Mouse (Mus musculus) kidney, adult 8-10 months (tissue): ENCODE measurements around the gene Zc2hc1c.
"Not testable (repeated sequence)": the region's sequence is repeated elsewhere in the genome, so short reads cannot be mapped to it uniquely, and the experiment has no call there.

Source experiments
- DNase-seq, 2 experiments: peaks; one replicate each; pipeline ENCODE4 v3.0.0; 2022

The Zc2hc1c gene

DNA sequence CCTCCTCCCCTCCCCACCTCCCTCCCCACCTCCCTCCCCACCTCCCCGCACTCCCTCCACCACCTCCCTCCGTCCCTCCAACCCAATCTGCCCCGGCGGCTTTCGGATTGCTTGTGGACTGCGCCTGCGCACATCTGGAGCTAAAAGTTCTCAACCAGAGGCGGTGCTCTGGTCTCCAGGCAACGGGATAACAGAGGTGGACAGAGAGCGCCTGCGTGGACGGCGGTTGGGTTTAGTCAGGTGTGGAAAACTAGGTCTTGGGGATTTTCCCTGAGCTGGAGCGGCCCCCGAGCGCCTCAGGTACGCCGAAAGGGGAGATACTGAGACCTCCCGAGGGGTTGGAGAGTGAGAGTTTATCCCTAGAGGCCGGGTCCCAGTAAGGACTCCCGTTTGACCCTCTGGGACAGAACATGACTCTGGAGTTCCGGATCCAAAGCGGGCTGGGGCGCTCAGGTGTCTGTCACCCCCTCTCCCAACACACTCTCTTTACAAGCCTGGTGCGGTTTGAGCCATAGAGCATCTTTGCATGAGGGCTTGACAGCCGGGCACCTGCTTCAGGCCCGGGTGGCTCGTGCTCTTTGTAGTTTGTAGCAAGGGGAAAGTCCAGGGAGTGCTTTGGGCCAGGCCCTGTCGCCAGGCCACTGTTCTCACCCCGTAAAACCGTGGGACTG is at the start of gene Zc2hc1c:
TSS of gene Zc2hc1c (plus strand) at position 106 of the 671 bp plus-strand sequence.
- DNase-seq = peak; percentile 95 to 96

DNA sequence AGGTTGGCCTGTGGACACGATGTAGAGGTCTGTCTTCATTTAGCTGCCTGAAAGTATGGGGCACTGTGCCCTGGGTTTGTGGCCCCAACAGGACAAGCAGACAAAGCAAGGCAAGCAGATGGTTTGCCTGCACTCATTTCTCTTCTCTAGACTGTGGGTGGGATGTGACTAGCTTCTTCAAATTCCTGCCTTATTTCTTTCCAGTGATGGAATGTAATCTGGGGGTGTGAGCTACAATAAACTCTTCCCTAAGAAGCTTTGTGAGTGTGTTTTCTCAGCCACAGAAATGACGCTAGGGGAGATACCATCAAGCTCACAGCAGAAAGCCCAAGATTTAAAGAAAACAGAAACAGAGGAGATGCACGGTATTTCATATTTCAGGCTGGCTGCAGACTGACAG is 36.3 kb upstream of the Zc2hc1c start:
- no peak for DNase-seq

- DNase-seq = no peak
Measured at GRCm38 (mm10) chr12:85256074-85256751, 32.2 kb upstream of the Zc2hc1c start.

GRCm38 (mm10) chr12:85257008-85257639 is 31.3 kb upstream of the Zc2hc1c start:
- DNase-seq = no peak

- no peak for DNase-seq
Measured at GRCm38 (mm10) chr12:85262489-85262888, 25.9 kb upstream of the Zc2hc1c start.

DNA sequence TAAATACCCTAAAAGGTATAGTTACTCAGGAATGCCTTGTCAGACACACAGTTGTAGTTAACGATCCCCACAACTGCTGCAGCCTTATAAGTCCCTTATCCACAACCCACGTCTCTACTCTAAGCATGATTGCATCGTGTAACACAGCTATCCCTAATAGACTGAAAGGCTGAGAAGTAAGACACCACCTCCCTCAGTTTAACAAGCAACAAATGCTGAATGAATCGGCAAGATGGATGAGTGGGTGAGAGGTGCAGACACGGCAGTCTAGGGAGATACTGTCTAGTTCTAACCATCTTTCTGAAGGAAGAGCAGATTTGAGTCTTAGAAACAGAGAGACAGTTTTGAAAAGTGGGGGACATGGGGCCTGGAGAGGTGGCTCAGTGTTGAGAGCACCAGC is 25.2 kb upstream of the Zc2hc1c start:
- no peak for DNase-seq

DNA sequence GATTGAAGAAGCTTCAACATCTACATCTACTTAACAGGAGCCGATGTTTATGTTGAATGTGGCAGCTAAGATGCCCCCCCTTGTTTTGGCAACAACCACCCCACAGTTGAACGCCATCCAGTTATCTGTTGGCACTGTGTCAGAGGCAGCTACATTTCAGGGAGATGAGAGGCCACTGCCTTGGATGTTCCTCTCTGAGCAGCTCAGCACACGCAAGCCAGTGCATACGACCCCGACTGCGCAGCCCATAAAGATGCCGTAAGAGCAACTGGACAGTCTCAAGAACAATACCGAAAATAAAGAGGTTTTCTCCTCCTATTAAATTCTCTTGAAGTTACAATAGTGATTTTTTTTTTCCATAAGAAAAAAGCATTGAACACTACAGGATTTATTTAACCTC is 23.9 kb upstream of the Zc2hc1c start:
- no peak for DNase-seq

GRCm38 (mm10) chr12:85264940-85265339 is 23.5 kb upstream of the Zc2hc1c start:
- no peak for DNase-seq

DNA sequence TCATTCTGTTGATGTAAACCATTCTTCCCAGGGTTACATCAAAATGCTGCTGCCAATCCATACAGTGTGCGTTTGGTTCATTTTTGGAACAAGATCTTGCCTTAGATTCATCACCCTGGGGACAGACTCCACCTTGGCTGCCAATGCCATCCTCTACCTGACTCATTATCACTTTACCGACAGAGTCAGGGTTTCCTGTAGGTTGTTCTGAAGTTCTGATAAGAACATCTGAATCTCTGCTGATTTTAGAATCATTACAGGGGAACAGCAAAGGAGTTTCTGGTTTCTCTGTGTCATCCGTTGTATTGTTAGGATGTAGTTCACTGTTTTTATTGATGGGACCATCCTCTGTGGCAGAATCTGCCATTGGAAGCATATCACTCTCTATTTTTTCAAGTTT is 22.1 kb upstream of the Zc2hc1c start:
- no peak for DNase-seq

GRCm38 (mm10) chr12:85269821-85270220 is 18.6 kb upstream of the Zc2hc1c start:
- no peak for DNase-seq

- peak; percentile 84 to 90 for DNase-seq
Measured at GRCm38 (mm10) chr12:85270319-85270718, 18.1 kb upstream of the Zc2hc1c start, which contains the start of gene Mlh3. Mlh3 (minus strand) TSS chr12:85270599.

GRCm38 (mm10) chr12:85271132-85271842 is 17.1 kb upstream of the Zc2hc1c start:
- no peak for DNase-seq

- no peak for DNase-seq
Measured at GRCm38 (mm10) chr12:85271843-85272206, 16.6 kb upstream of the Zc2hc1c start.

DNA sequence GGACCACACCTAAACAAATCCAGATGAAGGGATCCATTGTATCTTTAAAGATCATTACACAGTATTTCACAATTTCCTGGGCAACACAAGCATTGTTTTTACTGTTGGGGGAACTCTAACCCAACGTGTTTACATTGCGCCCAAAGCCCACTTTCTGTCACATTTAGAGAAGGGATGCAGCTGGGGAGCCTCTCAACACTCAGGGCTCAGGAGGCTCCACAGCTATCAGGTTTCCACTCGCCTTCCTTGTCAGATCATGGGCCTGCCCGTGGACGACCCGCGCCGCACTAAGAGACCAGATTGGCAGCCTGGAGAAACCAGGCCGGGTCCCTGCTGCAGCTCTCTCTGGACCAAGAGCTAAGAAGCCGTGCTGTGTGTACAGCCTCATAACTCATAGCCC is 14.9 kb upstream of the Zc2hc1c start:
- DNase-seq = no peak

DNA sequence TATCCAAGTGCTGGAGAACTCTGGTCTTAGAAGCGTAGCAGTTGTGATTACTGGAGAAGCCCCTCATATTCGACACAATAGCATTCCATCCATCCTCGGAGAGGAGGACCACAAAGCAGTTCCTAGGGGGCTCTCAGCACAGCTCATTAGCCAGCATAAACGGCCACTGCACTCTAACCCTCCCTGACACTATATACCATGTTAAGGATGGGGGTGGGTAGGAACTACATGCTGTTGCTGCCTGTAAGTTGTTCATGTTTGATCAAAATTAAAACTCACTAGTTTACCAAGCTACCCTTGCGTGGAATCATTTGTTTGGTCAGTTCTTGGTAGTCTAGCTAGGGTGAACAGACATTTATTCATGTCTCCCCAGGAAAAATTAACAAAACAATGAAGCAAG is 12.1 kb upstream of the Zc2hc1c start:
- DNase-seq = no peak

DNA sequence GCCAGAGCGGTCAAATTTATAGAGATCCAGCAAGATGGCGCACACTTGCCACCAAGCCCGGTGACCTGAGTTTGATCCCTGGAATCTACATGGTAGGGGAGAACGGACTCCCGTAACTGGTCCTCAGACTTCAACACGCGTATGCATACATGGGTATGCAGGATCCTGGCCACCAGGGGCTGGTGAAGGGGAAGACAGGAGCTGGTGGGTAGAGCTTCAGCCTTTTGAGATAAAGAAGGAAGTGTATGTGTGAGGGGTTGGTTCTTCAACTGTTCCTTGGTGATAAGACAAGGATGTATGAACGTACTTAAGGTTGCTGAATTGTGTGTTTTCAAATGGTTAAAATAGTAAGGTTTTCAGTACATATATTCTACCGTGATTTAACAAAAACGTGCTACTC is 9.5 kb upstream of the Zc2hc1c start:
- DNase-seq = no peak

- no peak for DNase-seq
Measured at GRCm38 (mm10) chr12:85279396-85280080, 8.9 kb upstream of the Zc2hc1c start.

GRCm38 (mm10) chr12:85280105-85280844 is 8.1 kb upstream of the Zc2hc1c start:
- peak; percentile 98 to 99 for DNase-seq

DNA sequence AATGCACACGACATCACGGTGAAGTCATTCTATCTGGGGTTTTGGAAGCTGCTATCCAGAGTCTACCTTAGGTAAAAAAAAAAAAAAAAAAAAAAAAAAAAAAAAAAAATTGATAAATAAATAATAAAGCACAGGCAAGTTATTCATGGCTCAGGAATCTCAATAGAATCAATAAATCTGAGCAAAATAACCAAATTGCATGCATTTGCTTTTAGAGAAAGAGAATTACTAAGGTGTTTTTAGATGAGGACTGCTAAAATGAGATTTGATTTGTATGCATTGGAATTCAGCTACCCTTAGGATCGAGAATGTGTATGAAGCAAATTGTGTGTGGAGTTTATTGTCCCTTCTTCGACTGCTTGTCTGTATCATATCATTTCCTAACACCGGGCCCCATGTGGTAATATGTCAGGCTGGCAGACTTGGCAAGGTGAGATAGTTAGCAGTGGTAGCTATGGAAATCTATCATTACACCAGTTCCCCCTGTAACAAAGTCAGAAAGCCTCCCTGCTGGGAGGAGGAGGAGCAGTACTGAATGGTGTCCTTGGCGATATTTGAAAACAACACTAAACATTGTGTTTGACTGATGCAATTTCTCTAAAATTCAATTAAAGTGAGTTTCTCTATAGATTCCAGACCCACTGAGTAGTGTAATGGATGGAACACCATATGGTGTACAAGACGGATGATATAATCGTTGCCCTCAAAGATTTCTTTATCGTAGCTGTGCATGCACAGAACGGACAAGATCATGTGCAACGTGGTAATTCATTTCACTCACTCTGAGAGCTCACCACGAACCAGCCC is 7.3 kb upstream of the Zc2hc1c start:
- DNase-seq = no peak

DNA sequence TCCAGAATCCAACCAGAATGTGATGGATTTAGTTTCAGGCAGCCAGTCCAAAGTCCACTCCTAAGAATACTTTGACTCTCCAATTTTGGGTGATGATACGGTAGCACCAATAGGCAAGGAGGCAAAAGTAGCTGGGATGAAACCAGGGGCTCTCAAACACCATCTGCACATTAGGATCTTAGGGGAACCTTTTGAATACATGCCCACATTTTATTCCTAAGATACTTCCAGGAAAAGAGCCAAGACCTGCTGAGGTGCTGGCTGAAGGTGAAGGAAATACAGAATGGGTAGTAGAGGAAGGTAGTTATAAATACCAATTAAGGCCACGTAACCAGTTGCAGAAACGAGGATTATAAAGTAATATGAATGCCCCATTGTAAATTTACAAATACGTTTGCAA is 6.6 kb upstream of the Zc2hc1c start:
- not testable (repeated sequence) for DNase-seq

- DNase-seq = no peak
Measured at GRCm38 (mm10) chr12:85284331-85284730, 4.1 kb upstream of the Zc2hc1c start.
